Mouse (Mus musculus) midbrain, embryonic 12.5 days (tissue): Measurements from ENCODE around the gene Rhot2. TPM values are rescaled to one million over a fixed set of nuclear protein-coding genes. Genes with fewer than 3 reads are reported as not detected.

Experiments
- ATAC-seq: fragments of 200-750 bp; cut with Nextera tagmentation; 2 replicates; pipeline ENCODE4 v1.8.0; 2017; ENCODE audit warnings: low read depth, moderate TSS enrichment, moderate library complexity; ENCODE audit not compliant: low FRiP score
- H3K27ac ChIP-seq: fragments of 300-500 bp; sonication (generic); replicated peaks from 2 replicates; pipeline ENCODE4 v1.5.1; 2016; ENCODE audit warnings: mild to moderate bottlenecking
- H3K27me3 ChIP-seq: fragments of 300-500 bp; sonication (generic); 2 replicates; pipeline ENCODE4 v1.6.1; 2016; ENCODE audit warnings: mild to moderate bottlenecking
- H3K36me3 ChIP-seq: fragments of 300-500 bp; sonication (generic); 2 replicates; pipeline ENCODE4 v1.6.1; 2016
- H3K4me1 ChIP-seq: fragments of 300-500 bp; sonication (generic); 2 replicates; pipeline ENCODE4 v1.6.1; 2016
- H3K4me2 ChIP-seq: fragments of 300-500 bp; sonication (generic); replicated peaks from 2 replicates; pipeline ENCODE4 v1.6.1; 2016; ENCODE audit warnings: mild to moderate bottlenecking, moderate library complexity
- H3K4me3 ChIP-seq: fragments of 300-500 bp; sonication (generic); 2 replicates; pipeline ENCODE4 v1.5.1; 2016; ENCODE audit warnings: mild to moderate bottlenecking
- H3K9ac ChIP-seq: fragments of 300-500 bp; sonication (generic); replicated peaks from 2 replicates; pipeline ENCODE4 v1.6.1; 2016; ENCODE audit warnings: mild to moderate bottlenecking, moderate library complexity
- H3K9me3 ChIP-seq: fragments of 300-500 bp; sonication (generic); 2 replicates; pipeline ENCODE4 v1.6.1; 2016; ENCODE audit warnings: mild to moderate bottlenecking
- WGBS: fragments of 180-500 bp; shearing (Covaris S2); methylation state at CpG from one replicate; pipeline ENCODE4 v1.1.7; 2016; 5-methylcytosine and 5-hydroxymethylcytosine counted together
- polyA plus RNA-seq: library from polyadenylated mRNA; unstranded; fragments of >200 nt; fragmentation: Nextera tagmentation; extraction: Ambion mirVana; gene quantifications from 2 replicates; pipeline ENCODE4 v1.2.1, GENCODE M21; 2016

Gene Rhot2
- polyA plus RNA-seq, 1 experiment from 2014 or later: 21.1 TPM

DNA sequence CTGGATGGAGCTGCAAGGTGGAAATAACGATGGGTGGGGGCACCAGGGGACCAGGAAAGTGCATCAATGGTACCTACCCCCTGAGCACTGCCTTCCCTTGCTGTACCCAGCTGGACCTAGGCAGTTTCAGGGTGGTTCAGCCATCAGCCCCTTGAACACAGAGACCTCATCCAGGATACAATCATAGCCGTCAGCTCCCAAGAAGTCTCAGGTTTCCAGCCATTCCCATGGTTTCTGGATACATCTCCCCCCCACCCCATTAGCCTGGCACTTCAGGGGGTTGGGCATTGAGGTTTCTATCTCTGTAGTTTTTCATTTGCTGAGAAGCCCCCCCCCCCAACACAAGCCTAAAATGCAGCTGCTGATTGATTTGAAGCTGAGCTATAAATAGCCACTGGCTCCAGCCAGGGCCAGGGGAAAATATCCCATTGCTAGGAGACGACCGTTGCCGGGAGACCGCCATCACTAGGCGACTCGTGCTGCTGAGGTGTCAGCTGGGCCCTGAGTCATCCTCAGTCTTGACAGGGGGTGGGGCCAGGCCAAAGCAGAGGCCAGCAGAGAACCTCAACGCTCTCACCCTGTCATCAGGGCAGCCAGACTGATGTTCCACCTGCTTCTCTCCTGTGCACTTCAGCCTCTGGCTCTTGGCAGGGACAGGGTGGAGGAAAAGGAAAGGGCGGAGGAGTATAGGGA, 41.7 kb downstream of the Rhot2 start:
- peaks cover 24% of the 10 kb centered on the region for H3K4me1 ChIP-seq
- H3K27me3 ChIP-seq: peaks cover 8% of the 10 kb centered on the region
- peak overlapping the region; percentile 95 for H3K27ac ChIP-seq
- no peaks in the 10 kb centered on the region for H3K9me3 ChIP-seq
- H3K4me2 ChIP-seq: peak overlapping the region; percentile 48
- H3K9ac ChIP-seq: 0 out of 2 replicates have a peak overlapping the region, but pooled peaks have one; percentile 5
- ATAC-seq: peak; percentile 95
- 9% methylated on average over 10 of the region's 10 CpGs for whole genome bisulfite sequencing
- no peaks in the 10 kb centered on the region for H3K36me3 ChIP-seq
- H3K4me3 ChIP-seq: peak overlapping the region; percentile 13; the same call in 1 of the 2 replicates

DNA sequence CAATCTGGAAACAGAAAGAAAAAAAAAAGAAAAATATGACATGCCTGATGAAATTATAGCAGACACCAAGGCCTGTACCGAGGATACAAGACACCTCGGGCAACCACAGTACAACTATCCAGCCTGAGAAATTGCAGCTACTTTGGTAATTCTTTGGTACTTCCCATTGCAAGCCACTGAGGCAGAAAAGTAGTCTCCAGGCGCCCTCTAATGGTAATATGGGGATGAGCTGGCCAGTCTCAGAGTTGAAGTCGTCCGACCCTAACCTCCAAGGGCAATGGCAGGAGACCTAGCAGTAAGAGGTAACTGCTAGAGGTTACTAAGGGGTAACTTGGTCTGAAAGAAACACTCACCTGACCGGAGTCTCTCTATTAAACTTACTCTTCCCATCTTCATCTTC, 43.6 kb downstream of the Rhot2 start:
- H3K27ac ChIP-seq: no peak overlapping the region
- no peaks in the 10 kb centered on the region for H3K36me3 ChIP-seq
- WGBS: 7% methylated on average over 6 of the region's 6 CpGs
- H3K27me3 ChIP-seq: peaks cover 8% of the 10 kb centered on the region
- no peak overlapping the region for H3K9ac ChIP-seq
- peaks cover 33% of the 10 kb centered on the region for H3K4me1 ChIP-seq
- H3K9me3 ChIP-seq: no peaks in the 10 kb centered on the region
- H3K4me3 ChIP-seq: no peak overlapping the region
- no peak overlapping the region for H3K4me2 ChIP-seq
- ATAC-seq: no peak

DNA sequence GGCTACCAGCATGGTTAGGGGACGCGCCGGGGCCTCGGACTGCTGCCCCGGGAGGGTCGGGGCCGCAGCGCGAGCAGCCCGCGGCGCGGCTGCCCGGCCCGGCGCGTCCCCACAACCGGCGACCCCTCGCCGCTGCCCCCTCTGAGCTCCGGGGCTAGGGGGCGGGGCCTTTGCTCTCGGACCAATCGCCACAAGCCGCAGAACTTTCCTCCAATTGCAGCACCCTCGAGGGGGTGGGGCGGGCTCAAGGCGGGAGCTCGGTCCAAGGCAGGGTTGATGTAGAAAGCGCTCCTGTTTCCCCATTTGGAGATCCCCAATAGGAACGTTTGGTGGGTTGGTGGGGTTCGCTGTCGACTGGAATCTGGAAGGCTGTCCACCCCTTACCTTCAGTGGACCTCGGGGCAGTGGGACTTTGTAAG, 47.7 kb downstream of the Rhot2 start, which contains the start of gene Metrn:
TSS of gene Metrn (minus strand) at position 186 of the 419 bp plus-strand sequence.
- Histone ChIP-seq H3K27ac (peak within 1 kb of the TSS; percentile 93), H3K27me3 (peaks cover 5% of the 10 kb centered on the region), H3K4me1 (peaks cover 50% of the 10 kb centered on the region), H3K4me3 (peak within 1 kb of the TSS; percentile 80), H3K9ac (peak within 1 kb of the TSS; percentile 75), H3K36me3 (no peaks in the 10 kb centered on the region), H3K4me2 (peak within 1 kb of the TSS; percentile 92), H3K9me3 (no peaks in the 10 kb centered on the region)
- WGBS: under 1% methylated on average over 34 of the region's 35 CpGs
- peak; percentile 77 for ATAC-seq

DNA sequence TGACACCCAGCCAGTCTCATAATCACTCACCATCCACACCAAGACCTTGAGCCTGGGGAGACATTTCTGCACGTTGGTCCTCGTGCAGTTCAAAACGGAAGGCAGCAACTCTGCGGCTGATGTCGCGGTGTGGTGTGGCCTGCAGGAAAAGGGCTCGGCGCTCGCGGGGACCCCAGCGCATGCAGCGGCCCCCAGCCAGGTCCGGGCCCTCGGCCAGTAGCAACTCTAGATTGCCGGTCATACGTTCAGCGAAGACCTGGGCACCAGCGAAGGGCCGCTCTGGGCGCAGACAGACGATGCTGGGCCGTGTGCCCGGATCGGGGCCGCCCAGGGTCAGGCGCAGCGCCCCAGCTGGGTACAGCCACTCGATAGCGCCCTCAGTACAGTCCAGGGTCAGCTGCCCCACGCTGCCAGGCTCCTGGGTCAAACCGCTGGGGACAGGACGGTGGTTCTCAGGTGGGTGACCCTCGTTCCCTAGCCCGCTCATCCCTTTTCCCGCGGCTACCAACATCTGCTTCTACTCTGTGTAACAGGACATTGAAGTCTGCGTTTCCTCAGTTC, 48.4 kb downstream of the Rhot2 start:
- H3K4me1 ChIP-seq: peaks cover 55% of the 10 kb centered on the region

DNA sequence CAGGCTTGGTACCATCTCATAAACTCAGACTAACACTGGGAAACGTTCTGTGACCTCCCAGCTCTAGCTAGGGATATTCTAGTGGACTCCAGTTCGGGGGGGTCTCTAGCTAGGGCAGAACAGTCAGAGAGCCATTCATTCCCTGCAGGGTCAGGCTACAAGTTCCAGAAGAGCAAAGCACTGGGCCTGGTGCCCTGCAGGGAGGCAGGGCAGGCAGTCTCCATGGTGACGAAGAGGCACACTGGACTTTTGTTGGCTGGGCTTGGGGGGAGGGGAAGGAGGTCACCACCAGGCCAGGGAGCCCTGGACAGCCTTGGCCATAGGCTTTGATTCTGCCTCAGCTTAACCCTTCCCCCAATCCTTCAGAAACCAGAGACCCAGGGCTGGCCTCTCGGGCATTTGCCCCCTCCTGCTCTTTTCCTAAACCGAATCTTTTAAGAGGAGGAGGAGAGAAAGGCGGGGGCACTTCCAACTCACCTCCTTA, 49.0 kb downstream of the Rhot2 start, which contains the start of gene AC134908.4:
TSS of gene AC134908.4 (minus strand) at position 51 of the 484 bp plus-strand sequence.
- ATAC-seq: no peak
- Histone ChIP-seq H3K9ac (peak within 1 kb of the TSS; percentile 75), H3K36me3 (no peaks in the 10 kb centered on the region), H3K4me3 (peak within 1 kb of the TSS; percentile 80), H3K4me2 (peak within 1 kb of the TSS; percentile 92), H3K27me3 (no peaks in the 10 kb centered on the region), H3K4me1 (peaks cover 61% of the 10 kb centered on the region), H3K9me3 (no peaks in the 10 kb centered on the region), H3K27ac (peak within 1 kb of the TSS; percentile 93)
- WGBS: under 1% methylated on average over 6 of the region's 6 CpGs

More for the DNA sequence above, 48.4 kb downstream of the Rhot2 start:
- Histone ChIP-seq H3K9me3 (no peaks in the 10 kb centered on the region), H3K9ac (peak overlapping the region; percentile 75), H3K27ac (peak overlapping the region; percentile 93), H3K4me2 (peak overlapping the region; percentile 92), H3K4me3 (peak overlapping the region; percentile 80), H3K36me3 (no peaks in the 10 kb centered on the region), H3K27me3 (peaks cover 1% of the 10 kb centered on the region)
- WGBS: under 1% methylated on average over 37 of the region's 37 CpGs
- ATAC-seq: no peak

DNA sequence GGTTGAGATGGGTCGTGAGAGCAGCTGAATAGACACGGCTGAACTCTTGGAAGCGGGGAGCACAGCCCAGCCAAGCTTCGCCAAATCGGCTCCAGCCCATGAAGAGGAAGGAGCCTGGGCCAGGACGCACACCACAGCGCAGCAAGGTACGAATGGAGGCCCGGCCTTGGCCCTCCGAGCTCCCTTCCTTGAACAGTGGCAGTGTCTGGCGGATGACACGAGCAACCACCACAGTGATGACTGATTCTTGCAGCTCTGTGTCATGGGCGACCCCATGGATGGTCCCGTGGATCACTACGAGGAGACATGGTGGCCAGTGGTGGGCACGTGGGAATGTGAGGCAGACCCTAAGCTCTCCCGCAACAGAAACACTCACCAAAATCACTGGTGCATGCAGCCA, 49.7 kb downstream of the Rhot2 start:
- Histone ChIP-seq H3K27ac (peak overlapping the region; percentile 93), H3K9ac (peak overlapping the region; percentile 75), H3K9me3 (no peaks in the 10 kb centered on the region), H3K4me2 (peak overlapping the region; percentile 92), H3K4me1 (peaks cover 64% of the 10 kb centered on the region), H3K4me3 (peak overlapping the region; percentile 80), H3K27me3 (no peaks in the 10 kb centered on the region), H3K36me3 (0 out of 2 replicates have a peak, but pooled peaks cover 3% of the 10 kb centered on the region)
- no peak for ATAC-seq
- 52% methylated on average over 17 of the region's 17 CpGs for WGBS

DNA sequence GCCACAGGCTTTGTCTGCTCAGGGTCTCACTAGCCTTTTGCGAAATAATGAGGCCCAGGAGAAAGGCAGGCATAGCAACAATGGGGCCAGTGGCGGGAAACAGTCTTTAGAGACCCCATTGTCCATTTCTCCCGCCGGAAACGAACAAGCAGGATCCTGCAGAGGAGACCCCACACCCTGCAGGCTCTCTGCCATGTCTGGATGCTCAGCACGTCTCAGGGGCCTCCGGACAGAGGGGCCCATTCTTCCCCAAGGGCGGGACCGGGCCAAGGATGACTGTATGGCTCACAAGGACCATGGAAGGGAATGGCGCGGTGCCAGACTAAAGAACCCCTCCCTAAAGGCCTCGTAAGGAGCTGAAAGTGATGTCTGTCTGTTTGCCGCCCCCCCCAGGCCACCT, 50.5 kb downstream of the Rhot2 start:
- Histone ChIP-seq H3K9ac (peak overlapping the region; percentile 75), H3K9me3 (no peaks in the 10 kb centered on the region), H3K27me3 (no peaks in the 10 kb centered on the region), H3K4me1 (peaks cover 64% of the 10 kb centered on the region), H3K27ac (peak overlapping the region; percentile 93), H3K36me3 (peaks cover 11% of the 10 kb centered on the region), H3K4me3 (0 out of 2 replicates have a peak overlapping the region, but pooled peaks have one; percentile 80), H3K4me2 (peak overlapping the region; percentile 92)
- 29% methylated on average over 13 of the region's 13 CpGs for WGBS
- no peak for ATAC-seq

DNA sequence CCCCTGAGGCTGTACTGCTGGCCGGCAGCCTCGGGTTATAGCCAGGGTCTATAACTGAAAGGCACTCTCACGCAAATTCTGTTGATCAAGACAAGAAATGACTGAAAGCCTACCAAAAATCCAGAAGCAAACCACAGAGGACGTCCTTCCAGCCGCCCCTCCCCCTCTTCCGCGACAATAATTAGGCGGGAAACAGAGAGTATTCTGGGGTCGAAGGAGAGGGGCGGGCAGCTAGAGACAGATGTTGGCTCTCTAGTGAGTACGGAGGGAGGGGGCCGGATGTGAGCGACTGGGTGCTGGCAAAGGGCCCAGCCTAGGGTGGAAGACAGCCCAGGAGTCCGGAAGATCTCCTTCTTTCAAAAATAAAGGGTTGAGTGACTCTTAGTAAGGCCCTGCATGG, 52.0 kb downstream of the Rhot2 start, which contains the start of gene Fam173a:
TSS of gene Fam173a (minus strand) at position 287 of the 400 bp plus-strand sequence.
- Histone ChIP-seq H3K27ac (peak within 1 kb of the TSS; percentile 93), H3K36me3 (peaks cover 23% of the 10 kb centered on the region), H3K4me1 (peaks cover 63% of the 10 kb centered on the region), H3K4me2 (peak within 1 kb of the TSS; percentile 92), H3K9me3 (no peaks in the 10 kb centered on the region), H3K4me3 (peak within 1 kb of the TSS; percentile 69), H3K27me3 (no peaks in the 10 kb centered on the region), H3K9ac (peak within 1 kb of the TSS; percentile 83)
- peak; percentile 28; the same call in 1 of the 2 replicates for ATAC-seq
- under 1% methylated on average over 14 of the region's 14 CpGs for WGBS

DNA sequence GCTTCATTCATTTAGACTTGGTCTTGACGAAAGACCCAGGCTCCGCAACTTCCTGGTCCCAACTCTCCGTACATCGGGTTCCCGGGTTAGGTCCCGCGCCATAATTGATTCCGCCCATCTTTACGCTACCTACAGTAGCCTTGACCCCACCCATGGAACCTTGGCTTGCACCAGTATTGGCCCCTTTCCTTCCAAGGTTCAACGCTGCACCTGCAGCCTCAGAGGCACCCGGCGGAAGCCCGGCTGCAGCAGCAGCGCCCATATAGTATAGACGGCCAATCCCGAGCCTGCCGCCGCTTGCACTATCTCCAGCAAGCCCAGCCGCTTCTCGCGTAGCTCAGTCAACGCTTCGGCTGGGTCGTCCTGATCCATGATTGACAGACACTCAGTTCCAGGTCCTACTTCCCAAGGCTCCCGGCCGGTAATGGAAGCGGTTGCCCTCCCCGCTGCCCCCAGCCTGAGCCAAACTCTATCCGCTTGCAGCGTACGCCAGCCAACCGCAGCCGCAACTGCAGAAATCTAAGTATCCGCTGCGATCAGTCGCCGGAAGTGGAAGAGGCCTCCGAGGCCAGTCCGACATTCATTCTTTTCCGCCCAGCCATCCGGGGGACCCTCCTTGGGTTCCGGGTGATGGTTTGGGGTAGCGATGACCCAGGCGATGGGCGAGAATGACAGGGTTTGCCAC, 52.7 kb downstream of the Rhot2 start:
- peak; percentile 24 for ATAC-seq
- peaks cover 57% of the 10 kb centered on the region for H3K4me1 ChIP-seq
- peaks cover 26% of the 10 kb centered on the region for H3K36me3 ChIP-seq

DNA sequence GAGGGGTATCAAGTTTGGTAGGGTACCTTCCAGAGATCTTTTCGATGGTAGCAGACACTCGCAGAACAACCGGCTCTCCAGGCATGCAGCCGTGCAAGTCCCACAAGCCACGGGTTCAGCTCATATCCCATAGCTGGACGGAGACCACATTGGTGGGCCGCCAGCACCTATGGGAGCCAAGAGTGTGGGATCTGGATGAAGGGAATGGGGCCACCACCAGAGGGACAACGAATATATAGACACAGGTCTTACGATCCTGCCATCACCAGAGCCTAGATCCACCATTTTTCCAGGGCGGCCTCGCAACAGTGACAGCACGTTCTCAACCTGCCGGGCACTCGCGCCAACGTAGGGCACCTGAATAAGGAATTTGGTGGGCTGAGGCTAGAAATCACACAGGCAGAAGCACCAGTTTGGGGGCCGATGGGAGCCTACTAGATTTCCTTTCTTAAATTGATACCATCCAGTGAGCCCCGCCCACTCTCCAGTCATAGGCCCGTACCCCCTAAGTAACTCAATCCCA, 53.3 kb downstream of the Rhot2 start:
- no peak for ATAC-seq
- peaks cover 26% of the 10 kb centered on the region for H3K36me3 ChIP-seq
- WGBS: 20% methylated on average over 19 of the region's 19 CpGs
- H3K9me3 ChIP-seq: no peaks in the 10 kb centered on the region
- H3K9ac ChIP-seq: peak overlapping the region; percentile 83
- peak overlapping the region; percentile 90 for H3K4me2 ChIP-seq
- no peaks in the 10 kb centered on the region for H3K27me3 ChIP-seq
- peak overlapping the region; percentile 93 for H3K27ac ChIP-seq
- H3K4me3 ChIP-seq: peak overlapping the region; percentile 69
- peaks cover 56% of the 10 kb centered on the region for H3K4me1 ChIP-seq

More for the DNA sequence above, 52.7 kb downstream of the Rhot2 start:
- under 1% methylated on average over 45 of the region's 45 CpGs for WGBS
- H3K27ac ChIP-seq: peak overlapping the region; percentile 93
- peak overlapping the region; percentile 69 for H3K4me3 ChIP-seq
- H3K4me2 ChIP-seq: peak overlapping the region; percentile 90
- no peaks in the 10 kb centered on the region for H3K27me3 ChIP-seq
- no peaks in the 10 kb centered on the region for H3K9me3 ChIP-seq
- peak overlapping the region; percentile 83 for H3K9ac ChIP-seq
